Mouse (Mus musculus) hindbrain, embryonic 13.5 days (tissue): ENCODE data around the gene Lilr4b. TPM values are rescaled to one million over a fixed set of nuclear protein-coding genes. Genes with fewer than 3 reads are reported as not detected.
"Not testable (repeated sequence)": the region's sequence is repeated elsewhere in the genome, so short reads cannot be mapped to it uniquely, and the experiment has no call there.

Experiments
- ATAC-seq: fragments of 200-750 bp; cut with Nextera tagmentation; 2 replicates; pipeline ENCODE4 v1.8.0; 2017; ENCODE audit warnings: moderate TSS enrichment; ENCODE audit not compliant: low FRiP score
- H3K27ac ChIP-seq: fragments of 300-500 bp; sonication (generic); 2 replicates; pipeline ENCODE4 v1.5.1; 2015; ENCODE audit warnings: inconsistent platforms, mild to moderate bottlenecking, moderate library complexity
- H3K27me3 ChIP-seq: fragments of 300-500 bp; sonication (generic); 2 replicates; pipeline ENCODE4 v1.6.1; 2015; ENCODE audit warnings: mild to moderate bottlenecking, inconsistent platforms
- H3K36me3 ChIP-seq: fragments of 300-500 bp; sonication (generic); 2 replicates; pipeline ENCODE4 v1.6.1; 2015; ENCODE audit warnings: mild to moderate bottlenecking, inconsistent platforms
- H3K4me1 ChIP-seq: fragments of 300-500 bp; sonication (generic); replicated peaks from 2 replicates; pipeline ENCODE4 v1.6.1; 2015; ENCODE audit warnings: inconsistent platforms
- H3K4me2 ChIP-seq: fragments of 300-500 bp; sonication (generic); 2 replicates; pipeline ENCODE4 v1.6.1; 2015; ENCODE audit warnings: inconsistent platforms, mild to moderate bottlenecking, moderate library complexity
- H3K4me3 ChIP-seq: fragments of 300-500 bp; sonication (generic); 2 replicates; pipeline ENCODE4 v1.5.1; 2015; ENCODE audit warnings: mild to moderate bottlenecking, inconsistent platforms
- H3K9ac ChIP-seq: fragments of 300-500 bp; sonication (generic); 2 replicates; pipeline ENCODE4 v1.6.1; 2015; ENCODE audit warnings: mild to moderate bottlenecking, inconsistent platforms
- H3K9me3 ChIP-seq: fragments of 300-500 bp; sonication (generic); 2 replicates; pipeline ENCODE4 v1.6.1; 2016; ENCODE audit warnings: inconsistent platforms
- WGBS: fragments of 180-500 bp; shearing (Covaris S2); methylation state at CpG from one replicate; pipeline ENCODE4 v1.1.7; 2015; 5-methylcytosine and 5-hydroxymethylcytosine counted together
- polyA plus RNA-seq: library from polyadenylated mRNA; unstranded; fragments of >200 nt; fragmentation: Nextera tagmentation; extraction: Ambion mirVana; gene quantifications from 2 replicates; pipeline ENCODE4 v1.2.1, GENCODE M21; 2015

Gene Lilr4b
- polyA plus RNA-seq: 0.17 TPM in 1 of 2 replicates, not detected in the other

DNA sequence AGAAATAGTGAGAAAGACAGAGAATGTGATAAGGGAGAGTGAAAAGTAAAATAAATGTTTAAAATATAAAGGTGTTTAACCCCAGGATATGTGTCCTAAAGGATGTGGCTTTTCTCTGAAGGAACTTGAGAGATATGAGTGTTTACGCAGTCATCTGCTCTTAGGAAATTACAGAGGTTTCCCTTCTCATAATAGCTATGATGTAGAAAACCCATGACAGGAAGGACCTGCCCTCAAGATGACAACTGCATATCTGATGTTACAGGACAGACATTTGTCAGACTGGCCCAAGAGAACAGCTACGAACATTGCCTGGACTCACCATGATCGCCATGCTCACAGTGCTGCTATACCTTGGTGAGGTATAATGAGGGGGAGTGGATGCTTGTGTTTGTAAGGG lies at the start of gene Lilr4b, which contains the start of gene Gm49339:
TSS of gene Lilr4b (plus strand) at position 236 of the 400 bp plus-strand sequence.
TSS of gene Gm49339 (plus strand) at position 216 of the 400 bp plus-strand sequence.
- not testable (repeated sequence) for H3K4me1 ChIP-seq, ATAC-seq, H3K9me3 ChIP-seq, H3K36me3 ChIP-seq, H3K27me3 ChIP-seq, H3K27ac ChIP-seq, H3K9ac ChIP-seq, H3K4me3 ChIP-seq, H3K4me2 ChIP-seq
- 97% methylated on average over 1 of the region's 3 CpGs for WGBS

DNA sequence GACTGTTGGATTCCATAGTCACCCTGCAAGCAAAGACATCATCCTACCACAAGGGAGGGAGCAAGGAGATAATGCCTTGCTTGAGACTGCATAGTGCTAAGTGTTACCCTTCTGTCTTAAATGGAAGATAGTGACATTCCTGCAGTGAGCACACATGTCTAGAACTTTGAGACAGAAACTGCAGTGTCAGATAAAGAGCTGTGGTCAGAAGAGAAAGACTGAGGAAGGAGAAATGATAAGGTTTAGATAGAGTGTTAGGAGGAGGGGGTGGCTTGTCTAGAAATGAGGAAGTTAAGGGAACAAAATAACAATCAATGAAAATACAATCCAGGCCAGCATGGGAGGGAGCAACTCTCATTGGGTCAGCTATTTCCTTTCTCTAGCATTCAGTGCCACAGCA lies 47.5 kb upstream of the Lilr4b start:
- ATAC-seq: no peak
- Histone ChIP-seq H3K9me3 (no peaks in the 10 kb centered on the region), H3K27me3 (no peaks in the 10 kb centered on the region), H3K4me2 (no peak overlapping the region), H3K4me1 (no peaks in the 10 kb centered on the region), H3K9ac (no peak overlapping the region), H3K4me3 (no peak overlapping the region), H3K36me3 (no peaks in the 10 kb centered on the region), H3K27ac (no peak overlapping the region)

DNA sequence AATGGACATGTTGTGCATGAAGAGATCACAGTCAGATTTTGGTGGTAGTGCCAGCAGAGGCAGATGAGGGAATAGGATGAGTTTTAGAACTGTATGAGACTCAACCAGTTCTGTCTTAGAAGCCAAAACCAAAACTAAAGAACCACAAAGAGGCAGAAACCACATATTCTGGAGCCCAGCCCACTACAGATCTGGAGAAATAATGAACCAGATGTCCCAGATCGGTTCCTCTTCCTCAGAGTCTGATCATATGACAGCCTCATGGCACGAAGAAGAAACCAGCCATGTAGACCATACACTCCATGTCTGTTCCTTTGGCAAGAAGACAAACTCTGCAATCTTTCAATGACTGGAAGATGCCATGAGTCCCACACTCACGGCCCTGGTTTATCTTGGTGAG lies 44.7 kb upstream of the Lilr4b start:
- Histone ChIP-seq H3K36me3 (no peaks in the 10 kb centered on the region), H3K27ac (no peak overlapping the region)

DNA sequence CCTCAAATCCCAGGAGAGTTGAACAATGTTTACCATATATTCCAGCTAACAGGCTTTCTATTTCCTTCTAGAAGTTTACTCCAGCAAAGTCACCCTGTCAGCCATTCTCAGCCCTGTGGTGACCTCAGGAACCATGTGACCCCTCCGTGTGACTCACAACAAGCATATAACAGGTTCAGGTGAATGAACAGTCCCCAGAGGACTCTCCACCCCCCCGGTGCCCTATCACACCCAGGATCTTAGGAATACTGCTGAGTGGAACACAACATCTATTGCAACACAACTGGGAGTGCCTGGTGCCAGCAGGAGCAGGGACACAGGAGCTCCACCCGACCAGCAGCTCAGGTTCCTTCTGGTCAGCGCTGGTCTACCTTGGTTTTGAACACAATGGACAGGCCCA lies 28.8 kb upstream of the Lilr4b start:
- WGBS: 85% methylated on average over 4 of the region's 4 CpGs
- Histone ChIP-seq H3K4me3 (no peak overlapping the region), H3K27ac (no peak overlapping the region), H3K4me2 (no peak overlapping the region), H3K27me3 (no peaks in the 10 kb centered on the region), H3K9ac (no peak overlapping the region), H3K4me1 (no peaks in the 10 kb centered on the region), H3K36me3 (no peaks in the 10 kb centered on the region), H3K9me3 (no peaks in the 10 kb centered on the region)
- no peak for ATAC-seq

More for the DNA sequence above, 44.7 kb upstream of the Lilr4b start:
- Histone ChIP-seq H3K4me2 (no peak overlapping the region), H3K9ac (no peak overlapping the region), H3K9me3 (no peaks in the 10 kb centered on the region), H3K27me3 (no peaks in the 10 kb centered on the region), H3K4me1 (no peaks in the 10 kb centered on the region), H3K4me3 (no peak overlapping the region)
- WGBS: 79% methylated on average over 3 of the region's 3 CpGs
- no peak for ATAC-seq

DNA sequence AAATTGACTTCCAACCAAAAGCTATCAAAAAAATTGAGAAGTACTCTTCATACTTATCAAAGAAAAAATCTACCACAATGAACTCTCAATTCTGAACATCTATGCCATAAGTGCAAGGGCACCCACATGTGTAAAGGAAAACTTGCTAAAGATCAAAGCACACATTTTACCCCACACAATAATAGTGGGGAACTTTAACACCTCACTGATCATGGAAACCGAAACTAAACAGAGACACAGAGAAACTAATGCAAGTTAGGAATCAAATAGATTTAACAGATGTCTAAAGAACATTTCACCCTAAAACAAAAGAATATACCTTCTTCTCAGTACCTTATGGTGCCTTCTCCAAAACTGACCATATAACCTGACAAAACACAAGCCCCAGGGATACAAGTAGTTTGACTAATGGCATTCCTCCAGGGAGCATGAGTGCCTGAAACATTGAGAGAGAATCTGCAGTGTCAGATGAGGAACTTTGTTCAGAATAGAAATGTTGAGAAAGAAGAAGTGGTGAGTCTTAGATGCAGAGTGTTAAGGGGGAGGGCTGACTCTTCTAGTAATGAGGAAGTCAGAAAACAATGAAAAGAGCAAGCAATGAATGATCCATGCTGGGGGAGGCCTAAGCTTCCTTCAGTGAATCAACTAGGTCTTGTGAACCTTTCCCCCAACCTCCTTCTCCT lies 26.7 kb upstream of the Lilr4b start:
- H3K9ac ChIP-seq: no peak overlapping the region
- no peak for ATAC-seq
- no peaks in the 10 kb centered on the region for H3K9me3 ChIP-seq
- no peak overlapping the region for H3K27ac ChIP-seq
- no peaks in the 10 kb centered on the region for H3K27me3 ChIP-seq
- H3K4me3 ChIP-seq: no peak overlapping the region
- H3K4me2 ChIP-seq: no peak overlapping the region
- H3K4me1 ChIP-seq: no peaks in the 10 kb centered on the region
- 91% methylated on average over 1 of the region's 1 CpGs for WGBS
- H3K36me3 ChIP-seq: no peaks in the 10 kb centered on the region

DNA sequence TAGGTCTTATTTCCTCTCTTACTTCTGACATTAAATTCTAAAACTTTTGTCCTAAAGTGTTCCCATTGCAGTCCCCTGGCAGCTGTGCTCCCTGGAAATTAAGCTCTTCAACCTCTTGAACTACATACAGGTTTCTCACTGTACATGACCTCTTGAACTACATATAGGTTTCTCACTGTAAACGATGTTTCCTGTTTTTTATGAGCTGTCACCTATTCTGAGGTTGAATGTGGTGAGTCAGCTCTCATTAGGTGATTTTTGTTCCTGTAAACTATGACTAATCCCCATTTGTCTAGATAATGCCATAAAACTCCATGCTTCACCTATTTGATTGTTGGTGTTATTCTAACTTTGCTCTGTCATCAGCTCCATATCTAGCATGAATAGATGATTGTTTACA lies 26.1 kb upstream of the Lilr4b start:
- no peak for ATAC-seq
- 80% methylated on average over 1 of the region's 1 CpGs for WGBS
- Histone ChIP-seq H3K36me3 (no peaks in the 10 kb centered on the region), H3K9me3 (no peaks in the 10 kb centered on the region), H3K4me2 (no peak overlapping the region), H3K27me3 (no peaks in the 10 kb centered on the region), H3K9ac (no peak overlapping the region), H3K4me3 (no peak overlapping the region), H3K4me1 (no peaks in the 10 kb centered on the region), H3K27ac (no peak overlapping the region)

DNA sequence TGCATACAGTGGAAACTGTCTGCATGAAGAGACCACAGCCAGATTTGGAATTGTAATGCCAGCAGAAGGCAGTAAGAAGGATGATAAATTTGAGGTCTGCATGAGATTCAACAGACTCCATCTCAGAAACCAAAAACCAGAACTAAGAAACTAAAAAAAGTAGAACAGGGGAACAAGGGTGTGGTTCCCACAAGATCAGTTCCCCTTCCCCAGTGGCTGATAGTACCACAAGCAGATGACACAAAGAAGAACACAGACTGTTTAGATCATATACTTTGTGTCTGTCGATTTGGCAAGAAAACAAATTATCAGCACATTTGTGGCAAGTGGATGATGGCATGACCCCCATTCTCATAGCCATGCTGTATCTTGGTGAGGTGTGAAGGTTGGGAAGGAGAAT lies 24.7 kb upstream of the Lilr4b start:
- WGBS: 93% methylated on average over 1 of the region's 1 CpGs
- H3K9me3 ChIP-seq: no peaks in the 10 kb centered on the region
- no peak overlapping the region for H3K9ac ChIP-seq
- H3K4me1 ChIP-seq: no peaks in the 10 kb centered on the region
- H3K27me3 ChIP-seq: no peaks in the 10 kb centered on the region
- no peak overlapping the region for H3K4me2 ChIP-seq
- H3K27ac ChIP-seq: no peak overlapping the region
- H3K4me3 ChIP-seq: no peak overlapping the region
- ATAC-seq: no peak
- H3K36me3 ChIP-seq: no peaks in the 10 kb centered on the region

DNA sequence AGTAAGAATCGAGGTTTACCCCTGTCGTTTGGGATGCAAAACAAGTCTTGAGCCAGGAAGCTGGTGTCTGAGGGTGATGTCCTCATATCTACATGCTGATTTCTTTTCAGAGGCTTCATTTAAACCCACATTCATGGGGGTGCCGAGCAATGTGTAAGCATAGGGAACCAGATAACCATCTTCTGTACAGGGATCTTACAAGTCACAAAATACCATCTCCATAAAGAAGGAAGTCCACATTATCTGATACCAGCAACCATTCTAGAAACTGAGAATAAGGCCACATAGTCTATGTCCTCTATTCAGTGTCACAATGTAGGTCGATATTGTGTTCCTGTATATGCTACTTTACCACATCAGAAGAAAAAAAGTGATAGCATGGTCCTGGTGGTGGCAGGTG lies 24.1 kb upstream of the Lilr4b start:
- WGBS: 78% methylated on average over 4 of the region's 4 CpGs
- ATAC-seq: no peak

DNA sequence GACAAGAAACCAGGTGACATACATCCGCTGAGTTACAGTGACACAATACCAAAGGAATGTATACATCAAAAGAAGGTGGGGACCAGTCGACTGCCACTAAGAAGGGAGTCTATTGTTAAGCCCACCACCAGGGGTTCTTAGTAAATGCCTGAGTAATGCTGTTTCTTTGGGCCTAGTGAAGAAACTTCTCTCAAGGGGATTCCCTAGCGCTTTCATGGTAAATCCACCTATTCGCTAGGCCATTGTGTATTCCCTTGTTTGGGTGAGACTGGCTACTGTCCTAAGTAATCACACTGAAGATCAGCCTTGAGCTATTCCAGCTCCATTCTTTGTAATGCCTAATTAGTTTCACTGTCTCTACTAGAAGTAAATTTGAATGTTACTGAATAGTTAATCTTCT lies 16.6 kb upstream of the Lilr4b start:
- H3K9ac ChIP-seq, H3K9me3 ChIP-seq, H3K36me3 ChIP-seq, H3K27me3 ChIP-seq, H3K4me3 ChIP-seq, ATAC-seq, H3K4me1 ChIP-seq, H3K27ac ChIP-seq, H3K4me2 ChIP-seq: not testable (repeated sequence)
- 36% methylated on average over 4 of the region's 4 CpGs for WGBS

More for the DNA sequence above, 24.1 kb upstream of the Lilr4b start:
- no peaks in the 10 kb centered on the region for H3K27me3 ChIP-seq
- H3K4me3 ChIP-seq: no peak overlapping the region
- no peak overlapping the region for H3K9ac ChIP-seq
- H3K36me3 ChIP-seq: no peaks in the 10 kb centered on the region
- no peaks in the 10 kb centered on the region for H3K4me1 ChIP-seq
- no peaks in the 10 kb centered on the region for H3K9me3 ChIP-seq
- H3K27ac ChIP-seq: no peak overlapping the region
- H3K4me2 ChIP-seq: no peak overlapping the region

DNA sequence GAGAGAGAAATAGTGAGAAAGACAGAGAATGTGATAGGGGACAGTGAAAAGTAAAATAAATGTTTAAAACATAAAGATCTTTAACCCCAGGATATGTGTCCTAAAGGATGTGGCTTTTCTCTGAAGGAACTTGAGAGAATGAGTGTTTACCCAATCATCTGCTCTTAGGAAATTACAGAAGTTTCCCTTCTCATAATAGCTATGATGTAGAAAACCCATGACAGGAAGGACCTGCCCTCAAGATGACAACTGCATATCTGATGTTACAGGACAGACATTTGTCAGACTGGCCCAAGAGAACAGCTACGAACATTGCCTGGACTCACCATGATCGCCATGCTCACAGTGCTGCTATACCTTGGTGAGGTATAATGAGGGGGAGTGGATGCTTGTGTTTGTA lies 10.3 kb downstream of the Lilr4b start, which contains the start of gene Lilrb4a:
TSS of gene Lilrb4a (plus strand) at position 266 of the 400 bp plus-strand sequence.
- not testable (repeated sequence) for H3K9ac ChIP-seq, H3K27me3 ChIP-seq, H3K36me3 ChIP-seq, H3K4me3 ChIP-seq, H3K4me2 ChIP-seq, H3K27ac ChIP-seq, ATAC-seq, H3K9me3 ChIP-seq, H3K4me1 ChIP-seq
- WGBS: no CpG with 5 or more reads among the region's 2 CpGs

DNA sequence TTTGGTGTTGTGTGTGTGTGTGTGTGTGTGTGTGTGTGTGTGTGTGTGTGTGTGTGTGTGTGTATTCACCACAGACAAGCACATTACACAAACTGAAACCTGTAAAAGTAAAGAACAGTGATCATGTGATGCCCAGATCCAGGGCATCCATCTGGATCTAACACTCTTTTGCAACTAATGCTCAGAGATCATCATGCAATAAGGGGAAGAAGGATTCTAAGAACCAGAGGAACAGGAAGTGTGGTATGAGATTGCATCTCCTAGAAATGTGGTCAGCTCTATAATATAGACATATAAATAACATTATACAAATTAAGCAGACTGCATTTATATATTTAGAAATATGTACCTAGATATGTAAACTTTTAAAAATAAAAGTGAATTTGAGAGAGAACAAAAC lies 39.6 kb downstream of the Lilr4b start:
- H3K4me1 ChIP-seq: no peaks in the 10 kb centered on the region
- no peak overlapping the region for H3K9ac ChIP-seq
- no peaks in the 10 kb centered on the region for H3K36me3 ChIP-seq
- H3K9me3 ChIP-seq: no peaks in the 10 kb centered on the region
- no peak for ATAC-seq
- no peak overlapping the region for H3K4me3 ChIP-seq
- no peak overlapping the region for H3K27ac ChIP-seq
- no peak overlapping the region for H3K4me2 ChIP-seq
- H3K27me3 ChIP-seq: no peaks in the 10 kb centered on the region

DNA sequence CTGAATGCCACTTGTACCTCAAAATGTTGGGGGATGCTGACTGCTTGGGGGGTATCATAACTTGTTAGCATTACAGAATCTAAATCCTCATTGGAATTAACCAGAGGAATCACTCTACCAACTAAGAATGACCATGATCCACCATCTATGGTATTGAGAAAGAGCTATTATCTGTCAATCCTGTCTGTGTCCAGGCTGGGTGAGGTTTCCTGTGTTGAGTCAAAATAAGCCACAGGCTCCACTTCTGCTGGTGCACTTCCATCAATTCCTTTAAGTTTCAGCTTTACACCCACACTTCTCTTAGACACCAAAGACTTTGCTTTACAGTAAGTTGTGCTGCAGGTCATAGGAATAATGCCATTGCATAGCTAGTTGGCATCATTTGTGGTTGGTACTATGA lies 41.0 kb downstream of the Lilr4b start:
- Histone ChIP-seq H3K36me3 (no peaks in the 10 kb centered on the region), H3K9ac (no peak overlapping the region), H3K27me3 (no peaks in the 10 kb centered on the region), H3K27ac (no peak overlapping the region), H3K4me1 (no peaks in the 10 kb centered on the region), H3K4me2 (no peak overlapping the region), H3K4me3 (no peak overlapping the region), H3K9me3 (no peaks in the 10 kb centered on the region)
- no peak for ATAC-seq

DNA sequence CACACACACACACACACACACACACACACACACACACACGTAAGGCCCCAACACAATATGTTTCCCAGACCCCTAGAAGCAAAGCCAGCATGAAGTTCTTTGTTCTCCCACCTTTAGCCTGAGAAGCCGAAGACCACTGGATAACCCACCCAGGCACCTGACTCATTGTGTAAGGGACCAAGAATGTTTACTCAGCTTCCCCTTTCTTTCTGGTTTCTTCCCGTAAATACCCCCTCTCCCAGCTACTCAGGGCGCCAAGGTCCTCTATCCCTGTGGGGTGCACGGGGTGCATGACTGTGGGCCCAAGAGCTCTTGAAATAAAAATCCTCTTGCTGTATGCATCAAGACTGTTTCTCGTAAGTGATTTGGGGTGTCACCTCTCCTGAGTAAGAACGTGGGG lies 45.7 kb downstream of the Lilr4b start:
- no peak overlapping the region for H3K27ac ChIP-seq
- no peaks in the 10 kb centered on the region for H3K9me3 ChIP-seq
- H3K27me3 ChIP-seq: no peaks in the 10 kb centered on the region
- no peak overlapping the region for H3K9ac ChIP-seq
- 69% methylated on average over 7 of the region's 7 CpGs for WGBS
- H3K4me1 ChIP-seq: no peaks in the 10 kb centered on the region
- H3K4me3 ChIP-seq: no peak overlapping the region
- ATAC-seq: no peak
- H3K36me3 ChIP-seq: no peaks in the 10 kb centered on the region
- H3K4me2 ChIP-seq: no peak overlapping the region
